Mouse (Mus musculus) embryonic fibroblast, embryonic 13.5 days (primary cell): ENCODE results near the gene Prkrip1.

Source experiments
- CTCF ChIP-seq: IDR thresholded peaks from 2 replicates; pipeline ENCODE4 v1.5.1; 2011; ENCODE audit warnings: mild to moderate bottlenecking, control low read depth, low read length, moderate library complexity, borderline replicate concordance; ENCODE audit not compliant: insufficient read depth
- POLR2A ChIP-seq: IDR thresholded peaks from 2 replicates; pipeline ENCODE4 v1.6.1; 2011; ENCODE audit warnings: low read depth, mild to moderate bottlenecking, control low read depth, low read length, moderate library complexity

DNA sequence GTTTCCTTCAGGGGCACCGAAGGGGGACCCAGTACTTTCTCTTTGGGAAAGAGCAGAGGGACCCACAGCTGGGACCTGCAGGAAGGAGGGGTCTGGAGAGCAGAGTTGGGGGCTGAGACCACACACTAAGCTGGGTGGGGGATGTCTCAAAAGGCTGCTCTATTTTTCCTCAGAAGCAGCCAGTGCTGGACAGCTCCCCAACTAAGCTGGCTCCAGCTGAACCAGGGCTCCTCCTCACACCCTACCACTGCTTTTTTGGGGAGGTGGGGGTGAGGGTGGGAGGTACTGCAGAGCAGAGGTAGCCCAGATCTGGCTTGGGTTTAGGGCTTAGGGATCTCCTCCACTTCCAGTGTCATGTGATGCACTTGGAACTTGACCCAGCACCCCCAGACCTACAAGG lies 41.6 kb upstream of the Prkrip1 start:
- TF ChIP-seq POLR2A, result no peak
- TF ChIP-seq CTCF, result no peak
